Mouse (Mus musculus) embryonic facial prominence, embryonic 11.5 days (tissue): ENCODE measurements around the gene Cdc42ep2. TPM values are rescaled to one million over a fixed set of nuclear protein-coding genes. Genes with fewer than 3 reads are reported as not detected.

ENCODE experiments used
- ATAC-seq: fragments of 200-750 bp; cut with Nextera tagmentation; replicated peaks from 2 replicates; pipeline ENCODE4 v1.8.0; 2017; ENCODE audit warnings: low read depth; ENCODE audit not compliant: insufficient number of reproducible peaks, low FRiP score, low TSS enrichment
- DNase-seq: peaks from one replicate; pipeline ENCODE4 v3.0.0-alpha.2; 2015; ENCODE audit warnings: low spot score
- H3K27ac ChIP-seq: fragments of 300-500 bp; sonication (generic); replicated peaks from 2 replicates; pipeline ENCODE4 v1.5.1; 2014; ENCODE audit warnings: mild to moderate bottlenecking, low read depth, low read length, control low read depth
- H3K27me3 ChIP-seq: fragments of 300-500 bp; sonication (generic); 2 replicates; pipeline ENCODE4 v1.6.1; 2014; ENCODE audit warnings: mild to moderate bottlenecking, low read length, moderate library complexity, mixed read lengths; ENCODE audit not compliant: control insufficient read depth, insufficient read depth
- H3K36me3 ChIP-seq: fragments of 300-500 bp; sonication (generic); replicated peaks from 2 replicates; pipeline ENCODE4 v1.6.1; 2014; ENCODE audit warnings: low read depth, mild to moderate bottlenecking, low read length, moderate library complexity, mixed read lengths; ENCODE audit not compliant: control insufficient read depth, insufficient read depth
- H3K4me1 ChIP-seq: fragments of 300-500 bp; sonication (generic); 2 replicates; pipeline ENCODE4 v1.6.1; 2014; ENCODE audit warnings: low read length, mixed read lengths; ENCODE audit not compliant: control insufficient read depth, insufficient read depth
- H3K4me2 ChIP-seq: fragments of 300-500 bp; sonication (generic); 2 replicates; pipeline ENCODE4 v1.6.1; 2014; ENCODE audit warnings: low read depth, mild to moderate bottlenecking, control low read depth, low read length, moderate library complexity
- H3K4me3 ChIP-seq: fragments of 300-500 bp; sonication (generic); 2 replicates; pipeline ENCODE4 v1.5.1; 2014; ENCODE audit warnings: low read depth, low read length, control low read depth
- H3K9ac ChIP-seq: fragments of 300-500 bp; sonication (generic); replicated peaks from 2 replicates; pipeline ENCODE4 v1.6.1; 2014; ENCODE audit warnings: mild to moderate bottlenecking, control low read depth, low read length
- H3K9me3 ChIP-seq: fragments of 300-500 bp; sonication (generic); replicated peaks from 2 replicates; pipeline ENCODE4 v1.6.1; 2016; ENCODE audit warnings: mild to moderate bottlenecking, low read length, inconsistent platforms, mixed read lengths; ENCODE audit not compliant: control insufficient read depth
- WGBS: fragments of 180-500 bp; shearing (Covaris S2); extraction: QIAGEN DNeasy Blood & Tissue Kit; methylation state at CpG from one replicate; pipeline ENCODE4 v1.1.7; 2014; 5-methylcytosine and 5-hydroxymethylcytosine counted together
- polyA plus RNA-seq: library from polyadenylated mRNA; unstranded; fragments of >200 nt; fragmentation: Nextera tagmentation; extraction: Ambion mirVana; gene quantifications from 2 replicates; pipeline ENCODE4 v1.2.1, GENCODE M21; 2014

Gene Cdc42ep2
- polyA plus RNA-seq, 1 experiment from 2014 or later: 2.4 TPM

DNA sequence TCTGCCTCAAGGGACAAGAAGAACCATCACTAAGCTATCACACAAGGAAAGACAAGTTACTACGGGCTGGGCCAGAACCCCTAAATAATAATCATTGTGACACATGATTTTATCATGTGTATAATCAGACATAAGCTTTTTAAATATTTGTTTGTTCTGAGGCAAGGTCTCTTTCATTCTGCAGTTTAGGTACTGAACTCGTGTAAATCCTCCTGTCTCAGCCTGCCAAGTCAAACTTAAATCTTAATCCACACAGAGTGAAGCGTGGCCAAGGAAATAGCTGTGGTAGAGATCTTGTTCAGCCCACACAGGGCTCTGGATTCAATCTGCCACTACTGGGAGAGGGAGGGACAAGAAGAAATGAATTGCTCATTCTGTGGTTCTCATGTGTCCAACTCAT is 17.3 kb downstream of the Cdc42ep2 start:
- Histone ChIP-seq H3K9me3 (no peaks in the 10 kb centered on the region), H3K27ac (no peak overlapping the region), H3K27me3 (no peaks in the 10 kb centered on the region), H3K4me2 (no peak overlapping the region), H3K4me3 (no peak overlapping the region), H3K4me1 (peaks cover 2% of the 10 kb centered on the region; the same call in 1 of the 2 replicates), H3K36me3 (peaks cover 21% of the 10 kb centered on the region), H3K9ac (no peak overlapping the region)
- no peak for DNase-seq
- ATAC-seq: no peak
- WGBS: 92% methylated on average over 3 of the region's 3 CpGs

DNA sequence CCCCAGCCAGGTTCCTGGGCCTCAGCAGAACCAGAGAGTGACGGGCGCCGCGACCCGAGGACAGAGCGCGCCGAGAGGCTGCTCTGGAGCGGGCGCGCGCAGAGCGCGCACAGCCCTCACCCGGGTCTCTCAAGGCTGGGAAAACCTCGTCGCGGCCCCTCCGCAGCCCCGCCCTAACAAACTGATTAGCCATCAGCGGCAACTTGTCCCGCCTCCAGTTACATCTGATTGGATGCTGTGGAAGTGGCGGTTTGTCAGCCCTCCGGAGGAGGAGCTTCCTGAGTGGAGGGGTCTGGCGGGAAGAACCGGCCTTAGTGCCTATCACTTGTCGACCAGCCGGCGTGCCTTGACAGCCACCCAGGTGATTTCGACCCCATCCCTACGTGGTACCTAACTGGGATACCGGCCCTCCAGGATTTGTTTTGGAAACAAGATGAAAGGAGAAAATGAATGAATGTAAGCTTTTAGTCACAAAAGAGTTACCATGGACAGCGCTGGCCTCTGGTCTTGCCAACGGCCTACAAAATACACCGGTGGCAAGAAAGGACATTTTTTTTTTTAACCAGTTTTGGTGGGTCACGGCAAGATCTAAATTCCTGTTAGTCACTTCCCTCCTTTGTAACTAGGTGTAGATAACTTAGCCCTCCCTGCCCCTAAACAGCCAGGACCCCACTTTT is 30.5 kb downstream of the Cdc42ep2 start, which contains the start of gene Tigd3:
Gene Tigd3 (minus strand): TSS at position 148 of the 677 bp plus-strand sequence.
- H3K4me1 ChIP-seq: peaks cover 2% of the 10 kb centered on the region; the same call in 1 of the 2 replicates
- peak within 1 kb of the TSS; percentile 53 for H3K4me3 ChIP-seq
- H3K9ac ChIP-seq: peak within 1 kb of the TSS; percentile 76
- no peaks in the 10 kb centered on the region for H3K36me3 ChIP-seq
- H3K4me2 ChIP-seq: peak within 1 kb of the TSS; percentile 84
- WGBS: 4% methylated on average over 36 of the region's 36 CpGs
- no peaks in the 10 kb centered on the region for H3K27me3 ChIP-seq
- no peak within 1 kb of the TSS for H3K27ac ChIP-seq
- ATAC-seq (peak; percentile 93), DNase-seq (peak; percentile 98)
- no peaks in the 10 kb centered on the region for H3K9me3 ChIP-seq

DNA sequence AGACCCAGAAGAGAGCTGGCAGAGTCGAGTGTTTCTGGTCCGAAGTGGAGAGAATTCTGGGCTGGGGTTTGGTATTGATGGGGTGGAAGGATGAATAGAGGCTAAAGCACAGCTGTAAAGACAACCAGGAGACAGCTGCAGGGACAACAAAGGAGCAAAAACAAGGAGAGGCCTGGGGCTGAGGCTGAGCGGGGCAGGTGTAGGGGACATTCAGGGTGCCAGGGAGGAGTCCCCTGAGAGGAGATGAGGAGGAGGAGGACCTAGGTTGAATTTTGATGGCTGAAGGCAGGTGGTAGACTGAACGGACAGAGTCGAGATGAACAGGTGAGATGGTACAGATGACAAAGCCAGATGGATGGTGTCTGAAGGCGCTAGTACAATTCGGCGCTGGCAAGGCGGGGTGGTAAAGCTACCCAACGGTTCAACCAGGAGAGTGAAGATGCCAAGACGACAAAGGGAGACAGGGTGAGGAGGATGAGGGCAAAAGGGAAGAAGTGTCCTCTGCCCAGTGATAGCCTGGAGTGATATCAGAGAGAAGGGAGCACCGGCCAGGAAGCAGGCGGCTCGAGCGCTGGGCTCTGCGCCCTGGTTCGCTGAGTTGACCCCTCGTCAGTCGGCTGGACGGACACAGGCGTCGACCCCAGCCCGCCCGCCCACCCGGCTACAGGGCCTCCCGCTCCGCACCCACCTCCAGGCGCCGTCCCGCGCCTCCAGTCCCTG is 31.2 kb downstream of the Cdc42ep2 start:
- peak overlapping the region; percentile 76 for H3K9ac ChIP-seq
- H3K4me1 ChIP-seq: peaks cover 2% of the 10 kb centered on the region; the same call in 1 of the 2 replicates
- peak overlapping the region; percentile 84 for H3K4me2 ChIP-seq
- DNase-seq (no peak), ATAC-seq (peak; percentile 4)
- no peak overlapping the region for H3K27ac ChIP-seq
- H3K27me3 ChIP-seq: no peaks in the 10 kb centered on the region
- no peaks in the 10 kb centered on the region for H3K9me3 ChIP-seq
- H3K36me3 ChIP-seq: no peaks in the 10 kb centered on the region
- 22% methylated on average over 15 of the region's 31 CpGs for WGBS
- H3K4me3 ChIP-seq: peak overlapping the region; percentile 53

DNA sequence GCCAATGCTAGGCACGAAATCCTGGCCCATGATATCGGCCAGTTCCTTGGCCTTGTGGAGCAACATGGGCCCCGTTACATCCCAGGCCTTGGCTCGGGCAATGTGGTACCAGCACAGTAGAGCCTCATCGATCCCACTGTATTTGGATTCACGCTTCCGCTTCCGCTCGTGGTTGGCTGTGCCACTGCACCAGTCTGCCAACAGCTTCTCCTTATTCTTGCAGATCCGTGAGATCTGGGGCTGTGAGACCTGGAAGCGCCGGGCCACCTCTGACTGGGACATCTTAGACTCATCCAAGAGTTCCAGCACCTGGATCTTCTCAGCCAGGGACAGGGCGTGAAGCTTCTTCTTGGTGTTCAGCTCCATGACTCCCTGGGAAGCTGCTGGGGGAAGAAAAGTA is 31.9 kb downstream of the Cdc42ep2 start:
- H3K27ac ChIP-seq: no peak overlapping the region
- no peak overlapping the region; the same call in 1 of the 2 replicates for H3K4me3 ChIP-seq
- peak overlapping the region; percentile 84; the same call in 1 of the 2 replicates for H3K4me2 ChIP-seq
- ATAC-seq: no peak
- peak overlapping the region; percentile 76 for H3K9ac ChIP-seq
- WGBS: 95% methylated on average over 13 of the region's 13 CpGs
- peaks cover 2% of the 10 kb centered on the region; the same call in 1 of the 2 replicates for H3K4me1 ChIP-seq
- no peaks in the 10 kb centered on the region for H3K36me3 ChIP-seq
- H3K27me3 ChIP-seq: no peaks in the 10 kb centered on the region
- no peak for DNase-seq
- H3K9me3 ChIP-seq: no peaks in the 10 kb centered on the region

DNA sequence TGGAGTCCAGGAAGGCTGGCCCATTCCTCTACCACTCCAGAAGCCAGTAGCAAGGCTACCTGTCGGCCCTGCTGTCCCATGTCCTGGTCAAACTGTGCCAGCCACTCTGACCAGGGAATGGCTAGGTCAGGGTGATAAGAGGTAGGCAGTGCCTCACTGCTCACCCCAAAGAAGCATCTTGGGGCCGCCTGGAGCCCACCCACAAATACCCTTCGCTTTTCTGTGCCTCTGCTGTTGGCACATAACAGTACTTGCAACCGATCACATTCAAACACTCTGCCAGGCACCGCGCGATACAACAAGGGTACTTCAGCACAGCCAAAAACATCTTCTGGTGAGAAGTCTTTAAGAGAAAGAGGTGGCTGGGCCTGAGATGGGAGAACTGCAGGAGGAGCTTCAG is 32.4 kb downstream of the Cdc42ep2 start:
- 93% methylated on average over 7 of the region's 7 CpGs for WGBS
- no peak for ATAC-seq
- H3K27ac ChIP-seq: no peak overlapping the region
- no peak overlapping the region for H3K9ac ChIP-seq
- H3K27me3 ChIP-seq: no peaks in the 10 kb centered on the region
- DNase-seq: no peak
- H3K9me3 ChIP-seq: no peaks in the 10 kb centered on the region
- no peak overlapping the region for H3K4me3 ChIP-seq
- peaks cover 2% of the 10 kb centered on the region; the same call in 1 of the 2 replicates for H3K4me1 ChIP-seq
- no peak overlapping the region for H3K4me2 ChIP-seq
- H3K36me3 ChIP-seq: no peaks in the 10 kb centered on the region

DNA sequence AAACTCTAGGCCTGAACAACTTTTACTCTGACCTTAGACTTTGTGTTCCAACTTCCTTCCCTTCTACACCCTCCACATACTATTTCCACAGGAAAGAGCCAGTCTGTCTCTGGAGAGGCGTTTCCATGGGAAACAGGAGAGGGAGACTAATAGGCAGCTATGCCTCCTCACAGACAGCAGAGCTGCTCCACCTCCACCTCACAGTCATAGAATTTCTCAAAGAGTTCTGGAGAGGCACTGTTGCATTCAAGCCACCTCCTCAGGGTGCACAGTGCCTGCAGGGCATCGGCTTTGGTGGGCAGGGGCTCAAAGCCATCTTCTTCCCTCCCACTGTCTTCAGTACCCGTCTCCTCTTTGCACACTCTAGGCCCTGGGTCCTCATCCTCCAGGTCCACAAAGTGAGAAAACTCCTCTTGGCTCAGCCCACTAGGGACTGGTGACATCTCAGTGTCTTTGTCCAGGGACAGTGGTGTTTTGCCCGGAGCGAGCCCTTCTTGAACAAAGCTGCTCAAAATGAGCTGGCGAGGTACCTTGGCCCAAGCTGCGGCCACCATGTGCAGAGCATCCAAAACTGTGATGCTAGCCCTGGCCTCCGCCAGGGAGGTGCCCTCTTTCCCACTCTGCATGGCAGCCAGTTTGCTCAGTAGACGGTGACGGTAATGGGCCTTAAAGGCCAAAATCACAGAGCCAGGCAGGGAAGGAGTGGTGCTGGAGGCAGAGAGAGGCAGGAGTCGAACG is 32.9 kb downstream of the Cdc42ep2 start:
- Histone ChIP-seq H3K9ac (no peak overlapping the region), H3K36me3 (no peaks in the 10 kb centered on the region), H3K4me3 (no peak overlapping the region), H3K4me2 (no peak overlapping the region), H3K4me1 (peaks cover 2% of the 10 kb centered on the region; the same call in 1 of the 2 replicates), H3K27me3 (no peaks in the 10 kb centered on the region), H3K27ac (no peak overlapping the region), H3K9me3 (no peaks in the 10 kb centered on the region)
- ATAC-seq: no peak
- DNase-seq: no peak
- WGBS: 92% methylated on average over 12 of the region's 12 CpGs

DNA sequence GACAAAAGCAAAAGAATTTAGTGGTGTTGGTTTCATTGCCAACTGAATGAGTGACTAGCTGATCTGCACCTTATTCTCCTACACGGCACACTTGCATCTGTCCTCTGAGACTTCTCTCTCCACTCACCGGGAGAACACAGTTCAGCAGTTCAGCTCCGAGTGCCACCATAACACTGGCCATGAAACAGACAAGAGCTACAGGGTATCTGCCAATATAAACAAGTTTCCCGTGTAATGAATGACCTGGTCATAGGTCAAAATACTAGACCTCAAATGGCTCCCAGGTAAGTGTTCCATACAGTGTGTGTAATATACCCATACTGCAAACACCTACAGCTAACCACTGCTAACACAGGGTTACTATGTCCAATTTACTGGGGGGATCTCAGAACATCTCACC is 35.4 kb downstream of the Cdc42ep2 start:
- DNase-seq (no peak), ATAC-seq (no peak)
- no peak overlapping the region for H3K4me2 ChIP-seq
- H3K27me3 ChIP-seq: no peaks in the 10 kb centered on the region
- WGBS: 82% methylated on average over 4 of the region's 4 CpGs
- H3K4me1 ChIP-seq: peaks cover 2% of the 10 kb centered on the region; the same call in 1 of the 2 replicates
- no peak overlapping the region for H3K9ac ChIP-seq
- no peak overlapping the region for H3K4me3 ChIP-seq
- no peaks in the 10 kb centered on the region for H3K9me3 ChIP-seq
- H3K36me3 ChIP-seq: no peaks in the 10 kb centered on the region
- H3K27ac ChIP-seq: no peak overlapping the region
